Mouse (Mus musculus) lung, embryonic 14.5 days (tissue): Measurements from ENCODE around the gene Btnl10. TPM values are rescaled to one million over a fixed set of nuclear protein-coding genes. Genes with fewer than 3 reads are reported as not detected.

ENCODE experiments used
- ATAC-seq: fragments of 200-750 bp; cut with Nextera tagmentation; 2 replicates; pipeline ENCODE4 v1.8.0; 2017; ENCODE audit warnings: mild to moderate bottlenecking, moderate TSS enrichment, moderate library complexity; ENCODE audit not compliant: insufficient read depth
- DNase-seq: peaks from one replicate; pipeline ENCODE4 v3.0.0-alpha.2; 2015
- H3K27ac ChIP-seq: fragments of 300-500 bp; sonication (generic); 2 replicates; pipeline ENCODE4 v1.5.1; 2014; ENCODE audit warnings: low read depth, mild to moderate bottlenecking, moderate library complexity
- H3K27me3 ChIP-seq: fragments of 300-500 bp; sonication (generic); 2 replicates; pipeline ENCODE4 v1.6.1; 2014; ENCODE audit warnings: low read length, control low read depth; ENCODE audit not compliant: insufficient read depth
- H3K36me3 ChIP-seq: fragments of 300-500 bp; sonication (generic); 2 replicates; pipeline ENCODE4 v1.6.1; 2014; ENCODE audit warnings: control low read depth; ENCODE audit not compliant: insufficient read depth
- H3K4me1 ChIP-seq: fragments of 300-500 bp; sonication (generic); 2 replicates; pipeline ENCODE4 v1.6.1; 2014; ENCODE audit warnings: antibody characterized with exemption, control low read depth; ENCODE audit not compliant: insufficient read depth
- H3K4me2 ChIP-seq: fragments of 300-500 bp; sonication (generic); 2 replicates; pipeline ENCODE4 v1.6.1; 2014; ENCODE audit warnings: mild to moderate bottlenecking
- H3K4me3 ChIP-seq: fragments of 300-500 bp; sonication (generic); 2 replicates; pipeline ENCODE4 v1.5.1; 2014; ENCODE audit warnings: low read depth, low read length
- H3K9ac ChIP-seq: fragments of 300-500 bp; sonication (generic); 2 replicates; pipeline ENCODE4 v1.6.1; 2014
- H3K9me3 ChIP-seq: fragments of 300-500 bp; sonication (generic); 2 replicates; pipeline ENCODE4 v1.6.1; 2016; ENCODE audit warnings: low read depth, low read length, control low read depth
- CTCF ChIP-seq: IDR thresholded peaks from 2 replicates; pipeline ENCODE4 v1.5.1; 2016; ENCODE audit warnings: antibody characterized with exemption, low read depth
- WGBS: fragments of 180-500 bp; shearing (Covaris S2); extraction: QIAGEN DNeasy Blood & Tissue Kit; methylation state at CpG from one replicate; pipeline ENCODE4 v1.1.7; 2014; 5-methylcytosine and 5-hydroxymethylcytosine counted together
- polyA plus RNA-seq: library from polyadenylated mRNA; unstranded; fragments of >200 nt; fragmentation: Nextera tagmentation; extraction: Ambion mirVana; gene quantifications from 2 replicates; pipeline ENCODE4 v1.2.1, GENCODE M21; 2014

Btnl10 gene
- polyA plus RNA-seq, 1 experiment from 2014 or later = not detected

DNA sequence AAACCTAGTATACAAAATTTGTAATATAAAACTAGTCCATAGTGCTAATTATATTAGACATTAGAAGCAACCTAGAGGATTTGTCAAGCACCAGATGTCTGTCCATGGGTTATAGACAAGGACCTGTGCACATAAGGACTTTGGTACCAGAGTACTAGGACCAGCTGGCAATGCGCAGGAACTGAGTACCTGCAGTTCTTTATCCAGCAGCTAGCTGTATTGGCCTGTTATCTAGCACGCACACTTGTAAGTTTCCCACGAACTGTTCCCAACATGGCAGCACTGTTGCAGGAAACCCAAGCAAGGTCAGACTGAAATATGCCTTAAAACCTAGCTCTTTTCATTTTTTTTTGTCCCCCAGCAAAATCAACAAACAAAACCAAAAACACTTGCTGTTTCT lies 12.5 kb downstream of the Btnl10 start:
- peaks cover 40% of the 10 kb centered on the region for H3K36me3 ChIP-seq
- H3K4me2 ChIP-seq = no peak overlapping the region
- ATAC-seq = no peak
- H3K4me1 ChIP-seq = no peaks in the 10 kb centered on the region
- no peak for TF ChIP-seq CTCF
- H3K9ac ChIP-seq = no peak overlapping the region
- DNase-seq = no peak
- no peaks in the 10 kb centered on the region for H3K27me3 ChIP-seq
- WGBS = 77% methylated on average over 3 of the region's 3 CpGs
- H3K27ac ChIP-seq = no peak overlapping the region
- no peak overlapping the region for H3K4me3 ChIP-seq
- H3K9me3 ChIP-seq = no peaks in the 10 kb centered on the region

DNA sequence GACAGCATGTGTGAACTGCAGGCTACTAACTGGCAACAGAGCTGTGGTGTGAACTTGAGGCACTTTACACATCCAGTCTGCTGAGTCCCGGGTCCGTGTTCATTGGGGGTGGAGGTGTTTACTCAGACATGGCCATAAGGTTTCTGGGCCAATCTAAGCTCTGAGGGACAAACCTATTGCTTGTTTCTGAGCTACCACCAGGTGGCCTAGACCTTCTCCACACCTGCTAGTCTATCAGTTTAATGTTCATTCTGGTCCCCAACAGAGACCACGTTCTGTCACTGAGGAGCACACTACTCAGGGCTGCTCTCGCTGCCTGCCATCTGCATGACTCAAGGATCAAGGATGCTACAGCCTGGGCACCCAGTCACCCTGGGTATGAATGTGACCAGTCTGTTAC lies 13.9 kb downstream of the Btnl10 start:
- no peak for ATAC-seq
- no peak overlapping the region for H3K4me2 ChIP-seq
- no peak overlapping the region for H3K9ac ChIP-seq
- no peaks in the 10 kb centered on the region for H3K27me3 ChIP-seq
- DNase-seq = no peak
- H3K4me3 ChIP-seq = no peak overlapping the region
- H3K27ac ChIP-seq = no peak overlapping the region
- H3K4me1 ChIP-seq = no peaks in the 10 kb centered on the region
- peak; percentile 28; the same call in 1 of the 2 replicates for TF ChIP-seq CTCF
- peaks cover 51% of the 10 kb centered on the region for H3K36me3 ChIP-seq
- 63% methylated on average over 4 of the region's 4 CpGs for WGBS
- no peaks in the 10 kb centered on the region for H3K9me3 ChIP-seq

DNA sequence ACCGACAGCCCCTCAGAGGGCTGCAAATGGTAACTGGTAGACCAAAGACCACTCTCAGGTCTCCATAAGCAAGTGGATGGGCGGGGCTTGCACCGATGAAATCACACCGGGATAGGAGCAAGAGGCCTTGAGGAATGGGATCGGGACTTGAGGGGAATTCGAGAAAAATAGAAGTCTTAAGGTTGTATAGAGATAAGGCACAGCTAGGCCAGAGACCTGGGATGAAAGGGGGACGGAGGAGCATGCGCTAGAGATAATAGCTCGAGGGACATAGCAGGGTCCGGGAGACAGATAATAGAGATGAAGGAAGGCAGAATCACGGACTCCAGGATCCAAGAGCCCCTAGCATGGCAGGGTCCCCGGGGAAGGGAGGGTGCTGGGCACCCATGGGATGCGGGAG lies 20.2 kb downstream of the Btnl10 start:
- Histone ChIP-seq H3K9ac (peak overlapping the region; percentile 91), H3K4me3 (peak overlapping the region; percentile 94), H3K4me2 (peak overlapping the region; percentile 92), H3K36me3 (peaks cover 36% of the 10 kb centered on the region), H3K9me3 (no peaks in the 10 kb centered on the region), H3K27ac (peak overlapping the region; percentile 95; the same call in 1 of the 2 replicates), H3K27me3 (no peaks in the 10 kb centered on the region), H3K4me1 (peaks cover 4% of the 10 kb centered on the region; the same call in 1 of the 2 replicates)
- ATAC-seq = no peak
- no peak for TF ChIP-seq CTCF
- DNase-seq = peak; percentile 53
- 2% methylated on average over 13 of the region's 13 CpGs for WGBS

DNA sequence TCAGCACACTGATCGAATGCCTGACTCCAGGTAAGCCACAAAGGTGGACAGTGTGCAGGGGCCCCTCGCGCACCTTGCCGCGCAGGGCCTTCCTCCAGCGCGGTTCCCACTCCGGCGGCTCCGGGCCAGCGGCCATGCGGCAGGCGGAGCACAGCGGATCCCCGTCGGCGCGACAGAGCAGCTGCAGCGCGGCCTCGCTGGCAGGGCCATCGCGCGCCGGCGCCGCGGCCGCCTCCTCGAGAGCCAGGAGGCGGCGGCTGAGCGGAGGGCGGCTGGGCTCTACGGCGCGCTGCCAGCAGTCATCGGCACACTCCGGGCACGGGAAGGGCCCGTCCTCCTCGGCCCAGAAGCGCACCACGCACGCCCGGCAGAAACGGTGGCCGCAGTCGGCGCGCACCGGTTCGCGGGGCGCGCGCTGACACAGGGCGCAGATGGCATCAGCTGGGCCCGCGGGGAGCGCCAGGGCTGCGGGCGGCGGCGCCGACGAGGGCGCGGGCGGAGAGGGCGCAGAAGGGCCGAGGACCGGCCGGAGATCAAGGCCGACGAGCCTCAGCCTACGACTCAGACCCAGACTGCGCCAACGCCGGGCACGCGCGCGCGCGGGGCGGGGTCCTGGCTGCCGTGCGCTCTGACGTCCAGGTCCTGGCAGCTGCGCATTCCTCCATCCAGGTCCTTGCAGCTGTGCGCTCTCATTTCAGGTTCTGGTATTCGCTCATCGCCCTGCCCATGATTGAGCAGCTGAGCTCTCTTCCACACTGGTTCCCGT lies 20.8 kb downstream of the Btnl10 start, which contains the start of gene Rnf187:
Rnf187 (minus strand) TSS at position 595 of the 766 bp plus-strand sequence.
- under 1% methylated on average over 94 of the region's 95 CpGs for WGBS
- Histone ChIP-seq H3K9ac (peak within 1 kb of the TSS; percentile 91), H3K9me3 (no peaks in the 10 kb centered on the region), H3K36me3 (peaks cover 30% of the 10 kb centered on the region), H3K27ac (peak within 1 kb of the TSS; percentile 95), H3K4me2 (peak within 1 kb of the TSS; percentile 92), H3K4me1 (peaks cover 4% of the 10 kb centered on the region; the same call in 1 of the 2 replicates), H3K4me3 (peak within 1 kb of the TSS; percentile 94), H3K27me3 (no peaks in the 10 kb centered on the region)
- peak; percentile 97 for DNase-seq
- ATAC-seq = peak; percentile 99
- TF ChIP-seq CTCF = no peak

DNA sequence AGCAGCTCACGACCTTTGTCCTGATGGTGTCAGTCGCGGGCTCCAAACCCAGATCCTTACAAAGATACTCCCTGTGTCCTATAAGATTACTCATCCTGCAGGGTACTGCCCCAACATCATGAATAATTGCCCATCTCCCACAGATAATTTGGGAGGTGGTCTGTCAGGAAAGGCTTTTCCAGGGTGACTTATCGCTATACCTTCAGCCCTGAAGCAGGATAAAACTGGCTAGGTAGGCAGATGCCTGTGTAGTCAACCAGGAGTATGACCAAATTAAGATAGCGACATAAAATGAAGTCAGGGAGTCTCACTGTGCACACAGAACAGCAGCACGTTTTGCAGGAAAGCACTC lies 21.4 kb downstream of the Btnl10 start:
- Histone ChIP-seq H3K9me3 (no peaks in the 10 kb centered on the region), H3K27ac (peak overlapping the region; percentile 65; the same call in 1 of the 2 replicates), H3K36me3 (peaks cover 24% of the 10 kb centered on the region), H3K9ac (peak overlapping the region; percentile 91), H3K27me3 (no peaks in the 10 kb centered on the region), H3K4me1 (peaks cover 4% of the 10 kb centered on the region; the same call in 1 of the 2 replicates), H3K4me2 (peak overlapping the region; percentile 92), H3K4me3 (peak overlapping the region; percentile 94)
- WGBS = 17% methylated on average over 6 of the region's 6 CpGs
- TF ChIP-seq CTCF = no peak
- DNase-seq = no peak
- ATAC-seq = no peak

DNA sequence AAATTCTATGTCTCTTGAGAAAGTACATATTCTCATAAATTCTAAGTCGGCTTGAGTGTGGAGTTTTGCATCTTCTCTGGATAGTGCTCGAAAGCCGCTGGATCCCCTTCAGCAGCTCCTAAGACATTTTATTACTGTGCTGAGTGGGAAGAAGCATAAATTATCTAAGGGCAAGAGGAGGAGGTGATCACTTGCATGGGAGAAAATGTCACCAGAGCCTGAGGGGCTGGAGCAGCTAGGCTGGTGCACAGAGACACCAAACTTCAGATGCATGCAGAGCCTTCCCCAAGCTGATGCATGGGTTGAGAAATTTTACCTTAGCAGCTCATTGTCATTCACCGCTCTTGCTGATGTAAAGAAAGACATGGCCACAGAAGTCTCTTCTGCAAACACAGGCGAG lies 26.4 kb downstream of the Btnl10 start:
- TF ChIP-seq CTCF = no peak
- no peak overlapping the region for H3K4me3 ChIP-seq
- DNase-seq (no peak), ATAC-seq (no peak)
- WGBS = 74% methylated on average over 5 of the region's 5 CpGs
- no peak overlapping the region for H3K9ac ChIP-seq
- H3K4me2 ChIP-seq = no peak overlapping the region
- no peaks in the 10 kb centered on the region for H3K9me3 ChIP-seq
- no peaks in the 10 kb centered on the region for H3K36me3 ChIP-seq
- H3K27ac ChIP-seq = no peak overlapping the region
- H3K27me3 ChIP-seq = peaks cover 9% of the 10 kb centered on the region; the same call in 1 of the 2 replicates
- no peaks in the 10 kb centered on the region for H3K4me1 ChIP-seq

DNA sequence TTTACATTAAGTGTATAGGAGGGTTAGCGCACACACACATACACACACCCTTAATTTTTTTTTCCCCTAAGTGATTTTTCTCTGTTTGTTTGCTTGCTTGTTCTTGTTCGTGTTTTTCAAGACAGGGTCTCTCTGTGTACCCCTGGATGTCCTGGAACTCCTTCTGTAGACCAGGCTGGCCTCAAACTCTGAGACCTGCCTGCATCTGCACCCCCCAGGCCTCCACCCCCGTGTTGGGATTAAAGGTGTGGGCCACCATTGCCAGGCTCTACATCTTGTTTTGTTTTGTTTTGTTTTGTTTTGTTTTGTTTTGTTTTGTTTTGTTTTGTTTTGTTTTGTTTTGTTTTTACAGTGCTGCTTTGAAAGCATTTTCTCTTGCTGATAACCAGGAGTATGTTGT lies 29.6 kb downstream of the Btnl10 start:
- Histone ChIP-seq H3K36me3 (no peaks in the 10 kb centered on the region), H3K4me1 (no peaks in the 10 kb centered on the region), H3K4me3 (no peak overlapping the region), H3K27me3 (peaks cover 34% of the 10 kb centered on the region), H3K9ac (no peak overlapping the region), H3K27ac (no peak overlapping the region), H3K9me3 (no peaks in the 10 kb centered on the region), H3K4me2 (no peak overlapping the region)
- no peak for DNase-seq
- 82% methylated on average over 3 of the region's 3 CpGs for WGBS
- ATAC-seq = no peak
- no peak for TF ChIP-seq CTCF
